Mouse (Mus musculus): ENCODE measurements around the gene Ddx27.

Ddx27 gene

DNA sequence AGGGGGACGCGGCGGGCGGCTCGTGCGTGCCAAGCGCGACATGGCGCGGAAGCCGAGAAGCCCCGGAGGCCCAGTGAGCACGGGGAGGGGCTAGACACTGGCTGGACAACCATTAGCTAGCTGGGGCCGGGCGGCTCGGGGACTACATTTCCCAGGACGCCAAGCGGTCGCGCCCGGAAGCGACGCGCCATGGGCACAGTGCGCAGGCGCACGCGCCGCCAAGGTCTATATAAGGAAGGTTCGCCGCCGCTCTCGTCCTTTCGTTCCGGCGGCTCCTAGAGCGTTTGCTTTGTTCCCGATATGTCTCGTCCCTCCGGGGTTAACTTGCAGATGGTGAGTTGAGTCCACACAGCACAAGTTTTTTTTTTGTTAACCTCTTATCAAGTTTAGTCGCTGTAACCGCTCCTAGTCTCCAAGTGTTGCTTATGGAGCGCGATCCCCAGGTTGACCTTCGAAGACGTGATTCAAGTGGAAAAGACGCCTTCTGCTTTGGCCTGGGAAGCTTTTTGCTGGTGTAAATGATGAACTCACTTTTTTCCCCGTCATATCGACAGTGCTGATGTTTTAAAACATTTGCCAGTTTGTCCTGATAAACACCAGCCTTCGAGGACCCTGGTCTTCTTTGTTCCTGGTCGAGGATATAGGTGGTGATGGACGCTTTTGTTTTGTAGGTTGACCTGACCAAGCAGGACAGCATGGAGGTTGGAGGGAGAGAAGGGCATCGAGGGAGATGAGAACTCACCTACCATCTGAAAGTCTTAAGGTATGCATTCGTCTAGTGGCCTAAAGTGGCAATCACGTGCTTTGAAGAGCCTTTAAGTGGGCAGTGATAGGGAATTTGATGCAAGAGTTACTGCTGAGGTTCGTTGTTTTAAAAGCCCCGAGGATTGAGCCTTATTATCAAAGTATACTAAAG lies 48.2 kb downstream of the Ddx27 start, which contains the start of gene Znfx1:
Znfx1 (minus strand) TSS at position 51 of the 916 bp plus-strand sequence.
- DNase-seq (ENCODE audit: low spot score): peak; percentile 99

DNA sequence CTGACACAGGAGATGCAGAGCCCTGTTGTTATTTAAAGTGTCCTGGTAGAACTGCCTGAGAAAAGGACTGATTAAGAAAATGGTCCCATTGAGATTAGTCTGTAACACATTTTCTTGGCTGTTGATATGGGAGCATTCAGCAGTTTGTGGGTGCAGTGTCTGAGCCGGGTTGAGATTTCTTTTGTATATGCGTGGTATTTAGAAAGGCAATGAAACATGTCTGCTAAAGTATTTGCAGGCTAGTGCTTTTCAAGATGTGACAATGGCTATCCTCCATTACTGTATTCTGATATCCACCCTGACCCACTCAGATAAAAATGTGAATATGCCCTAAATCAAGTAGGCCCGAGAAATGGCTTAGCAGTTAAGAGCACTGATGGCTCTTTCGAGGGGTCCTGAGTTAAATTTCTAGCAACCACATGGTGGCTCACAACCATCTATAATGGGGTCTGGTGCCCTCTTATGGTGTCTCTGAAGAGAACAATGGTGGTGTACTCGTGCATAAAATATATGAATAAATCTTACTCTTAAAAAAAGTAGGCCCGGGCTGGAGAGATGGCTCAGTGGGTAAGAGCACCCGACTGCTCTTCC lies 49.0 kb downstream of the Ddx27 start:
- DNase-seq (ENCODE audit: low spot score): no peak

DNA sequence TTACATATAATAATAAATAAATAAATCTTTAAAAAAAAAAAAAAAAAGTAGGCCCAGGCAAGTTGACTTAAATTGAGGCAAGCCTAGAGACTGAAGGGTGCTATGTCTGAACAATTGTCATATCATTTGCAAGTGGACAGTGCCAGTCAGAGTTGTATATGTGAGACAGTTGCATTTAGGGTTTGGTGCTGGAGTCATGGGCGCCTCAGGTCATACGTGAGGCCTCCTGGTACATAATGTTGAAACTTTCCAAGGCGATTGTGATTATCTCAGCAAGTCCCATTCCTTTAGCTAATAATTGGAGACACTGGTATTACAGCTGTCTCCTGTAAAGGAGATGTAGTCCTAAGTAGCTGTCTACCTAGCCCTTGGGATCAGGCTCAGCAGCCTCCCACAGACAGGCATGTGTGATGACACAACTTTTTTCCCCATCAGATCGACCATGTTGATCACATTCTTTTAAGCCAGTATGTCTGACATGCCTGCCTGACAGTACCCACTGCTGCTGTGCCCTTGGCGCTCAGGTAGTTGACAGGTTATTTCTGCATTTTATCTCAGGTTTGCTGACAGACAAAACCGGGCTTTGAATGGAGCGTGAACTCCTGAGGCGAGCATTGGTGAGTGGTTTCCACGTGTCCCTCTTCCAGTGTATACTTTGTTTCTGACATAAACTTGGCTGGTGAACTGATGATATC lies 49.8 kb downstream of the Ddx27 start:
- no peak for DNase-seq (ENCODE audit: low spot score)

DNA sequence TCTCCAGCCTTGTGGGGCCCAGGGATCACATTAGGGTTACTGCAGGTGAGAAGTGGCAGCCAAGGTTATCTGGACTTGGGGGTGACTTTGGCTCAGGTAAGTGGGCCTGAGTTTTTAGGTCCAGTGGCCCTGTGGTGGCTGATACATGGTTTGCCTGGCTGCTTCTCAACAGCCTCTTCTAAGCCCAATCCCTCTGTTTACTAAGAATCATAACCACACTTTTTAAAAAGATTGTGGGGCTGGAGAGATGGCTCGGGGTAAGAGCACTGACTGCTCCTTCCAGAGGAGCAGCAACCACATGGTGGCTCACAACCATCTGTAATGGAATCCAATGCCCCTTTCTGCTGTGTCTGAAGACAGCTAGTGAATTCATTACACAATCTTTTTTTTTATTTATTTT lies 51.0 kb downstream of the Ddx27 start:
- no peak for DNase-seq (ENCODE audit: low spot score)

DNA sequence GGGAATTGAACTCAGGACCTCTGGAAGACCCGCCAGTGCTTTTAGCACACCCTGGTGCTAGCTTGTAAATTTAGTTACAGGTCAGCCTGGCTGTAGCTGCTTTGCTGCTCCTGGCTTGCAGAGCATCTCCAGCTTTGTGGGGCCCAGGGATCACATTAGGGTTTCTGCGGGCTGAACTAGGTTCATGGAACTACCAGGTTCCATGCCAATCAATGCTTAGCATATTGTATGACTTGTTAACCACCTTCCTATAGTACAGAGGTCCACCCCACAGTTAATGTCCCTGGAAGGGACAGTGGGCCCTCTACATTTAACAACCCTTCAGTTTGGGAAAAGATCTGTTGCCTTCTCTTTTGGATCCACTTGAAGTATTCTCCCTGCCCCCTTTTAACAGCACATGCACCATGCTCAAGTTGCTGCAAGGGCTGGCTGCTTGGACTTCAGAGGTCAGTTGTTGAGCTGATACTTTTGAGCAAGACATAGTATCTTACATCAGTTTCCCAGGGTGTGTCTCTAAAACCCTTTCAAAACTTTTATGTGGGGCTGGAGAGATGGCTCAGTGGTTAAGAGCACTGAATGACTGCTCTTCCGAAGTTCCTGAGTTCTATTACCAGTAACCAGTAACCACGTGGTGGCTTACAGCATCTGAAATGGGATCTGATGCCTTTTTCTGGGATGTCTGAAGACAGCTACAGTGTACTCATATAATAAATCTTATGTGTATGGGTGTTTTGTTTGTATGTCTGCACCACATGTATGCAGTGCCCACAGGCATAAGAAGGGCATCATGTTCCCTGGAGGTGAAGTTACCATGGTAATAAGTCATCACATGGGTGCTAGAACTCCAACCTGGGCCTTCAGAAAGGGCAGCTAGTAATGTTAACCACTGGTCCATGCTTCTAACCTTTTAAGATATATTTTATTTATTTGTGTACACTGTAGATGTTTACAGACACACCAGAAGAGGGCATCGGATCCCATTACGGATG lies 51.8 kb downstream of the Ddx27 start:
- no peak for DNase-seq (ENCODE audit: low spot score)

DNA sequence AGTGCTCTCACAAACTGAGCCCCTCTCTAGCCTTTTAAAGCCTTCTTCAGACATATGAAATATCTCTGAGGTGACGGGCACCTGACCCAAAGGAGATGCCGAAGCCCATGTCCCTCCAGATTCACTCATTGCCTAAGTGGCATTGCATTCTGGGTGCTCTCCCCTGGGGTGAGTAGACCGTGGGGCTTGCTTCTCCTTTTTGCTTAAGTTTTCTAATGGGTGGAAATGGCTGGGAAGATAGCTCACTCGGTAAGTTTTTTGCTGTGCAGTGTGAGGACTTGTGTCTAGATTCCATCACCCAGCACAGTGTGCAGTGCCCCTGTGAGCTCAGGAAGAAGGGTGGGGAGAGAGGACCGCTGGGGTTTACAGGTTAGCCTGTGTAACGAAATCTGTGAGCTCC lies 52.6 kb downstream of the Ddx27 start:
- DNase-seq (ENCODE audit: low spot score): no peak

DNA sequence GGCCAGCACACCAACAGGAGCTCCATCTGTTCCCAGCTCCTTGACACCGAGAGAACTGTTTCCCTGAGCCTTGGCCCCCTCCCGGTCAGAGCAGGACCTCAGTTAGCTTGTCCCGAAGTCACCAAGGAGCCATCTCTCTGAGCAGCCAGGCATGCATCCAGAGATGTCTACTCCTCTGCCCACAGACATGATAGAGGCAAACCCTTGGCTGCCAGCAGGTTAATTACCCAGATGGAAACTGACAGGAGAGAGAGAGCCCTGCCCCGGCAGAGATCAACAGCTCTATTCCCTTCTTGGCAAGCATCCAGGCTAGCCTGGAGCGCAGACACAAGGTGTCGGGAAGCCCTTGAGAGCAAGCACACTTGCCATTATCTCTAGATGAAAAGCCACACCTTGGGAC lies 55.3 kb downstream of the Ddx27 start:
- DNase-seq (ENCODE audit: low spot score): no peak

DNA sequence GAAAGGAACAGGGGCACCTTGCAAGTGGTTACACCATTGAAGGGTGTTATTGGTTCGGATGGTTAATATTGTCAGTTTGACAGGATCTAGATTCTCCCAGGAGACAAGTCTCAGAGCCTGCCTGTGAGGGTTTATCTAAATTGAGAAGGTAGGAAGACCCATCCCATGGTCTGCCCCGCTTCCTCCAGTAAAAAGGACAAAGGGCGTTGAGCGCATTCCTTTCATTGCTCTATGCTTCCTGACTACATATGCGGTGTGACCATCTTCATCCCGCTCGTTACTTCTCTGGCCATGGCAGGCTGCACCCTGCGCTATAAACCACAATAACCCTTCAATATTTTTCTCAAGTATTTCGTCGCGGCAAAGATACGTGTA lies 56.3 kb downstream of the Ddx27 start:
- DNase-seq (ENCODE audit: low spot score): no peak

DNA sequence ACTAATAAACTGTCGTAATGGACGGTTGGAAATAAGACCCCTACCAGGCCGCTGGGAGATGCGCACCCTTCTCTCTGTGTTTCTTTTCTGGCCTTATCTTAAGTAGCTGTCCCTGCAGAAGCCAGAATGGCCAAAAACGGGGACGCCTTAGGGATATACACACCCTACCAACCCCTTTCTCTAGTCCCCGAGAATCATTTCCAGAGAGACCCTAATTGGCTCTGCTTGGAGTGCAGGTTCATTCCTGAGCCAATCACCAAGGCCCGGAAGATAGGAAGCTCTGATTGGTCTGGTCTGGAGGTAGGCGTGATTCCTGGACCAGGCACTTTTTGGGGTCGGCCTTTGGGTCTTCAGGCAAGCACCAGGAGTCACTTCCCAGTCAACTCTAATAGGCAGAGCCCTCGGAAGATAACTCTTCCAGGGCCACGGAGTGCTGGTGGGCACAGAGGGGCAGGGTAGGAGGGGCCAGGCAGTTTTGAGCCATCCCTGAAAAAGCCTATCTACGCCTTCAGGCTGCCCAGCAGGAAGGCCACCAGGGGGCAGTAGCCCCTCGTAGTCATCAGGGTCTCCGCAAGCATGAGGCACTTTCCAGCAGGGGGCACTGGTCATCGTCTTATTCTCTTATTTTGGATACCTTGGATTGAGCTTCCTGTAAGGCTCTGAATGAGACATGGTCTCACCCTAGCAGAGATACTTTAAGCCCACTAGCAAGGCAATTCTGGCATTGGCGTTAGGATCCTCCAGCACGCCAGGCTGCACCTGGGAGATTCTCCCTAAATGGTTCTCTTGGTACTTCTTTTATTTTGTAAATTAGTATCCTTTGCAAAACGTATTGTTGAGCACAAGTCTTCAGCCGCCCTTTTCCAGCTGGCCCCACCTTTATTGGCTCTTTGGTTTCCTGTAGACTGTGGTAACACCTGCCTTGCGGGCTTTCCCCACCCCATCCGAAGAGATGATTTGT lies 56.9 kb downstream of the Ddx27 start:
- DNase-seq (ENCODE audit: low spot score): peak; percentile 90

DNA sequence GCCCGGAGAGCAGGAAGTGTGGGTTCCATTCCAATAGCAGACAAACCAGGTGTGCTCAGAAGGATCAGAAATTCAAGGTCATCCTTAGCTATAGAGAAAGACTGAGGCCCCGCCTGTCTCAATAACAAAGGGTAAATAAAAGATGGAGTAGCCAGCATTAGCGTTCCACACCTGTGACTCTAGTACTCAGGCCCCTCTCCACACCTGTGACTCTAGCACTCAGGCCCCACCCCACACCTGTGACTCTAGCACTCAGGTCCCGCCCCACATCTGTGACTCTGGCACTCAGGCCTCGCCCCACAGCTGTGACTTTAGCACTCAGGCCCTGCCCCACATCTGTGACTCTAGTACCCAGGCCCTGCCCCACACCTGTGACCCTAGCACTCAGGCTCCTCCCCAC lies 59.6 kb downstream of the Ddx27 start:
- DNase-seq (ENCODE audit: low spot score): no peak

DNA sequence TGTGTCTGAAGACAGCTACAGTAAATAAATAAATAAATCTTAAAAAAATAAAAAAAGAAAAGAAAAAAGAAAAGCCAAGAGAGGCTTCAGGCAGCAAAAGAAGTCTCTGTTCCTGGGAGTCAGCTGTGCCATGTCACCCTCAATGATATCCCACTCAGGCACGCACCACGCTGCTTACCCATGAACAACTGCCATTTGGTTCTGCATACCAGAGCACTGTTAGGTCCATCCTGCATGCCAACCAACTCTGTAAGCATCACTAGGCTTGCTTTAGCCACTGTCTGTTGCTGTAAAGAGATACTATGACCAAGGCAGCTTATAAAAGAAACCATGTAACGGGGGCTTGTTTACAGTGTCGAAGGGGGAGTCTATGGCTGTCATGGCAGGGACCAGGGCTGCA lies 61.4 kb downstream of the Ddx27 start:
- no peak for DNase-seq (ENCODE audit: low spot score)

DNA sequence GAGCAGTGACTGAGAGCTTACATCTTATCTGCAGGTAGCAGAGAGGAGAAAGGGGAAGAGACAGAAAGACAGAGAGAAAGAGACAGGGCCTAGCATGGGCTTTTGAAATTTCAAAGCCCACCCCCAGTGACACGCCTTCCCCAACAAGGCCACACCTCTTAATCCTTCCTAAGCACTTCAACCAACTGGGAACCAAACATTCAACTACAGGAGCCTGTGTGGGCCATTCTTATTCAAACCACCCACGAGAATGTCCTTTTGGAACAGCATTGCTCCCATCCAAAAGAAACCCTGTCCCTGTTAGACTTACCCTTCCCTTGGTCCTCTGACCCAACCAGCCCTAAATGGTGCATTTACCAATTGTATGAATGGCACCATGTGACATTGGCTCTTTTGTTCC lies 61.8 kb downstream of the Ddx27 start:
- no peak for DNase-seq (ENCODE audit: low spot score)

DNA sequence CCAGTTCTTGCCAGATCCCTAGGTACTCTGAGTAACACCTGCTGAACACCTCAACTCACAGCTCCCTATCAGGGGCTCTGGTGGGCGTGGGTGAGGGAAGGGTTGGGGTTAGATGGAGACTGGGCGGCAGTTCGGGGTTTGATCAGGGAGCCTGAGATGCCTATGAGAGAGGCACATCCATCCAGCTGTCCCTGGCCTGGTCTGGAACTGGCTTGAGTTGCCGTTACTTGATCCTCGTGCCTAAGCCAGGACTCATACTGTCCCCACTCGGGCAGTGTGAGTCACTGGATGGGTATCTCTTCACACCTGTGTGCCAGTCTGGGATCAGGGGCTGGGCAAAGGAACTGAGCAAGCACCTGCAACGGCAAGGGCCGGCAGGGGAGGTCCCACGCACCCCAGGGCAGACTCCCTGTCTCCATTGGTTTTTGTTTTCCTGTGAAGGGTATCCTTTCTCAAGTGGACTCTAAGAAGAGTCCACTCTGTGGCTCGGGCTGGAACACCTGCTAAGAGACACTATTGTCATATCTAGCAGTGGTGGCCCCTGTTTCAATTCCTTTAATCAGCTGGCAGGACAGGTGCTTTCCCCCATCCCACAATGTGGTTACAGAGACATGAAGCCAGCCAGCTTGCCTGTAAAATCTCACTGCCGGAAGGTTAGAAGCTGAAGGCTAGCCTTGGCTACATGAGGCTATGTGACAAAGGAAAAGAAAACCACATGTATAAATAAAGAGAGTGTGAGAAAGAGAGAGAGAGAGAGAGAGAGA lies 62.4 kb downstream of the Ddx27 start:
- no peak for DNase-seq (ENCODE audit: low spot score)

DNA sequence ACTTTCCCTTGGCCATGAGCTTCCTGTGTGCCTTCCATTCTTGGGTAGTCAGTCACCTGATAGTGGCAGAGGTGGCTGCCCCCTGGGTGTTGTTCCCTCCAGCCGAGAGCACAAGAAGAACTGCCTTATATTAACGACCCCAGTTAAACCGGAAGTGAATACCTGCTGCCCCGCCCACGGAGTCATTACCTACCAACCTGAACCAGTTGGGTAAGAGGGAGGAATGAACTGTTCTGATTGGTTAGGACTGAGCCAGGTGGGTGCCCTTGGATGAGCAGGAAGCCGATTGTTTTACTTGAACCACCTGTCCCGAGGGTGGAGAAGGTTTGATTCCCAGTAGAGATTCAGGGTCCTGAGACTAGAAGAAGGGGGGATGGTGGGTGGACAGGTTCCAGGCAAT lies 63.5 kb downstream of the Ddx27 start:
- DNase-seq (ENCODE audit: low spot score): no peak

DNA sequence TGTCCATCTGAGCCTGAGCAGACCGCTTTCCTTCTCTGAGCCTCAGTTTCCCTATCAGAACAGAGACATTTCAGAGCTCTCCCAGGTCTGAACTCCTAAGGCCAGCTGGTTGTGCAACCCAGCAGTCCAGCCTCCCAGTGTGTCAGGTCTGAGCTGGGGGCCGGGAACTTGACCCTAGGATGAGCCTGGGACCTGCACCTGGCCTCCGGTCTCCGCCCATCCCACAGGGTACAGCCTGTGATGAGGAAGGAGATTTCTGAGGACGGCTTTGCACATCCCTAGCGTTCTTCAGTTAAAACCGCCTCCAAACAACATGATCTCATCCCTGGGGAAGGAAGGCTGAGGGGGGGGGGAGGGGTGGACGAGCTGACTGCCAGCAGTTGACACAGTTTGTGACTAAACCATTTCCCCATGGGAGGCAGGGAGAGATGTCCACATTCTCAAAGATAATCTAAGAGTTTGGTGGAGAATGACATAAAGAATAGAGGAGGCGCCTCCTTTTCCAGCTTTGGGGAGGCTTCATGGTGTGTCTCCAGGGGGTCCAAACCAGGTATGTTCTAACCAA lies 64.0 kb downstream of the Ddx27 start:
- DNase-seq (ENCODE audit: low spot score): no peak

DNA sequence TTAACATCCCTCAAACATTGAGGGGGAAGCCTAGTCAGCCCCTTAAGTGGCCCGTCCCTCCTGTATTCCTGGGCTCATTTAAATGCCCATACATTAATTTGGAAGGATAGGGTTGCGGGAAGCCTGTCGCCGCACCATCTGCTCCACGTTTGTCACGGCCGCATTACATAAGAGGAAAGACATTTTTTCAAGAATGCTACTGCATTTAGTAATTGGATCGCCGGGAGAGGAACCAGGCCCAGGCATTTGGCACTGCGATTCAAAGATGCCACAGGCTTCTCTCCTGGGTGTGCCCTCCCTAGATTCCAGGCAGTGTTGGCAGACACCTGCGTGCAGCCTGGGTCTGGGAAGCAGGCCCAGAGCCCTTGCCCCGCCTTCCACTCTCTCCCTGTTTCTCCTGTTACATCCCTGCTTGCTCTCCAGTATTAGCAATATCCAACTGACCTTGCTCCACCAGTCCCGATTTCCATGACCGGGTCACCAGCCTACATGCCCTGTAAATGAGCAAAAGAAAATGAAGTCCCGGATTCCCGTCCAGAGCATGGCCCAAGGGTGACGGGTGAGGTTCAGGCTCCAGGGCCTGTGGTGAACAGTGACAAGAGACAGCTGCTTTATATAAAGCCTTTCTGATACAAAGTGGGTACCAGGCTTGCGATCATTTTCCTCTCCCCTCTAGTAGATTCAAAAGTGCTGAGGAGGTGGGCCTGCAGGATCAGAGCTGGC lies 64.7 kb downstream of the Ddx27 start:
- no peak for DNase-seq (ENCODE audit: low spot score)

DNA sequence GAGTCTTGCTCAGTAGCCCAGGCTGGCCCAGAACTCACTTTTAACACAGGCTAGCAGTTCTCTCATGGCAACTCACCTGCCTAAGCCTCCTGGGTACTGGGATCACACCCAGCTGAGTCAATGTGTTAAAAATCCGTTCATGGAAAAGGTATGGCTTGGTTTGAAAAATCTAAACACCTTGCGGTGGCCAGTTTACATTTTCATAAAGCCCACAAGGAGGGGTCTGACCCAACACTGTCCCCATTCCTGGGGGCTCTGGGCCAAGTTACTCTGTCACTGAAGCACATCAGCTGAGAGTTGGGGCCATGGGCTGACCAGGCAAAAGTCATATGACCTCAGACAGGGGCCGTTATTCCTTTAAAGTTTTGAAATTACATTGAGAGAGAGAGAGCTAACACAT lies 65.4 kb downstream of the Ddx27 start:
- no peak for DNase-seq (ENCODE audit: low spot score)

DNA sequence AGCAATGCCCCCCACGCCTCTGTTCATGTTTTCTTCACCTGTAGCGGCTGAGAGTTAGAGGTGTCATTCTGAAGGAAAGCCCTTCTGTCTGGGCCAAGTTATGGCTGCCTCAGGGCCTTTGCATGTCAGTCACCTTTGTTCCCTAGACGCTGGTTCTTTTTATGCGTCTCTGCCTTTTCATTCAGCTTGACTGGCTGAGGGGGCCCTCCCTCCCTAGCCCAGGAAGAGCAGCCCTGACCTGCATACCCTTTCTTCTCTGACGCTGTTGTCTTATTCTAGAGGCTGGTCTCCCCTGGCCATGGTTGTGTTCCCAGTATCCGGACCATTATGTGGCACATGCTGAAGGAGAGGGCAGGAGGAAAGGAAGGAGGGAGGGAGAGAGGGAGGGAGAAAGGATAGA lies 66.1 kb downstream of the Ddx27 start:
- no peak for DNase-seq (ENCODE audit: low spot score)

DNA sequence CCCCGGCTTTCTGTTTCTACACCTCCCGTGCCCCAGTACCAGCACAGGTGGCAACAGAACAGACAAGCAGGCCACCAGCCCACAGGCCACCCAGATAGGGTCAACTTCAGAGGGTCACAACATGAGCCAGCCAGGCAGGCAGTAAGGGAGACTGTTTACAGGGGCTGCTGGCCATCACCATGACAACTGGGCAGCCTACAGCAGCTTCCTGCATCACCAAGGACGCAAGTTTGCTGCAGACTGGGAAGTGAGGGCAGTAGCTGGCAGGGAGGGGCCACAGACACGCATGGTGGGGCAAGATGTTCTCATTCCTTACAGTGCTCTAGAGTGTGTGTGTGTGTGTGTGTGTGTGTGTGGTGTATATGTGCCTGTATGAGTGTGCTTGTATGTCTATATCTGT lies 66.6 kb downstream of the Ddx27 start:
- DNase-seq (ENCODE audit: low spot score): no peak
